Mouse (Mus musculus) megakaryocyte, embryonic 14.5 days (primary cell): ENCODE results near the gene Ren1. TPM values are rescaled to one million over a fixed set of nuclear protein-coding genes. Genes with fewer than 3 reads are reported as not detected.

Experiments
- H3K27me3 ChIP-seq: replicated peaks from 2 replicates; pipeline ENCODE3; 2012; ENCODE audit warnings: inconsistent platforms
- H3K36me3 ChIP-seq: replicated peaks from 2 replicates; pipeline ENCODE3; 2012; ENCODE audit warnings: low read length, inconsistent platforms, mixed read lengths
- H3K4me1 ChIP-seq: 2 replicates; pipeline ENCODE4 v1.6.1; 2012; ENCODE audit warnings: inconsistent platforms
- H3K4me3 ChIP-seq: replicated peaks from 2 replicates; pipeline ENCODE3; 2012; ENCODE audit warnings: moderate library complexity, mild to moderate bottlenecking, inconsistent platforms
- H3K9me3 ChIP-seq: 2 replicates; pipeline ENCODE4 v1.6.1; 2012; ENCODE audit warnings: inconsistent platforms
- FLI1 ChIP-seq: IDR thresholded peaks from 2 replicates; pipeline ENCODE4 v1.6.1; 2012; ENCODE audit warnings: low read length, inconsistent platforms, mixed read lengths
- GATA1 ChIP-seq: IDR thresholded peaks from 3 replicates; pipeline ENCODE4 v1.6.1; 2012; ENCODE audit warnings: mixed read lengths, low read length, inconsistent platforms, borderline replicate concordance
- polyA plus RNA-seq: library from polyadenylated mRNA; stranded (reverse); fragments of >175 nt; gene quantifications from 2 replicates; pipeline ENCODE4 v1.2.3, GENCODE M21; 2012; ENCODE audit warnings: low replicate concordance; ENCODE audit not compliant: insufficient read depth

Gene Ren1
- polyA plus RNA-seq: not detected in 2 replicates

GRCm38 (mm10) chr1:133350210-133350609 is at the start of gene Ren1:
Ren1 (plus strand) TSS chr1:133350510.
- Histone ChIP-seq H3K4me1 (peaks cover 12% of the 10 kb centered on the region), H3K4me3 (no peak within 1 kb of the TSS), H3K9me3 (no peaks in the 10 kb centered on the region), H3K36me3 (no peaks in the 10 kb centered on the region), H3K27me3 (peaks cover 81% of the 10 kb centered on the region)
- TF ChIP-seq FLI1: no peak
- no peak for TF ChIP-seq GATA1

GRCm38 (mm10) chr1:133302540-133302939 is 47.8 kb upstream of the Ren1 start:
- Histone ChIP-seq H3K36me3 (no peaks in the 10 kb centered on the region), H3K27me3 (peaks cover 63% of the 10 kb centered on the region), H3K4me3 (no peak overlapping the region), H3K9me3 (no peaks in the 10 kb centered on the region), H3K4me1 (peaks cover 14% of the 10 kb centered on the region)
- TF ChIP-seq GATA1: no peak
- TF ChIP-seq FLI1: no peak

GRCm38 (mm10) chr1:133306842-133307241 is 43.5 kb upstream of the Ren1 start:
- no peak for TF ChIP-seq GATA1
- TF ChIP-seq FLI1: no peak
- H3K4me3 ChIP-seq: no peak overlapping the region
- peaks cover 15% of the 10 kb centered on the region for H3K4me1 ChIP-seq
- H3K36me3 ChIP-seq: no peaks in the 10 kb centered on the region
- H3K27me3 ChIP-seq: peaks cover 42% of the 10 kb centered on the region
- no peaks in the 10 kb centered on the region for H3K9me3 ChIP-seq

- Histone ChIP-seq H3K27me3 (peaks cover 42% of the 10 kb centered on the region), H3K4me3 (no peak overlapping the region), H3K4me1 (peaks cover 19% of the 10 kb centered on the region), H3K9me3 (no peaks in the 10 kb centered on the region), H3K36me3 (no peaks in the 10 kb centered on the region)
- TF ChIP-seq GATA1: no peak
- TF ChIP-seq FLI1: no peak
Observed at GRCm38 (mm10) chr1:133307318-133307717, 43.0 kb upstream of the Ren1 start.

- TF ChIP-seq GATA1 (no peak), FLI1 (no peak)
- peaks cover 40% of the 10 kb centered on the region for H3K27me3 ChIP-seq
- no peaks in the 10 kb centered on the region for H3K9me3 ChIP-seq
- no peak within 1 kb of the TSS for H3K4me3 ChIP-seq
- H3K36me3 ChIP-seq: no peaks in the 10 kb centered on the region
- H3K4me1 ChIP-seq: peaks cover 19% of the 10 kb centered on the region
Observed at GRCm38 (mm10) chr1:133309652-133310267, 40.5 kb upstream of the Ren1 start, which contains the start of gene Golt1a. Golt1a (plus strand) TSS chr1:133309800.

GRCm38 (mm10) chr1:133311240-133311639 is 39.1 kb upstream of the Ren1 start:
- peaks cover 39% of the 10 kb centered on the region for H3K27me3 ChIP-seq
- H3K4me1 ChIP-seq: peaks cover 19% of the 10 kb centered on the region
- H3K9me3 ChIP-seq: no peaks in the 10 kb centered on the region
- H3K4me3 ChIP-seq: no peak overlapping the region
- no peak for TF ChIP-seq FLI1
- no peak for TF ChIP-seq GATA1
- H3K36me3 ChIP-seq: no peaks in the 10 kb centered on the region

GRCm38 (mm10) chr1:133311946-133312345 is 38.4 kb upstream of the Ren1 start:
- Histone ChIP-seq H3K4me1 (peaks cover 17% of the 10 kb centered on the region), H3K36me3 (no peaks in the 10 kb centered on the region), H3K4me3 (peak overlapping the region; percentile 0), H3K27me3 (peaks cover 39% of the 10 kb centered on the region), H3K9me3 (no peaks in the 10 kb centered on the region)
- TF ChIP-seq FLI1 (no peak), GATA1 (no peak)

- H3K27me3 ChIP-seq: peaks cover 39% of the 10 kb centered on the region
Observed at GRCm38 (mm10) chr1:133314364-133314763, 35.9 kb upstream of the Ren1 start.

GRCm38 (mm10) chr1:133315775-133316174 is 34.5 kb upstream of the Ren1 start:
- H3K27me3 ChIP-seq: peaks cover 30% of the 10 kb centered on the region
- no peak for TF ChIP-seq GATA1
- TF ChIP-seq FLI1: no peak
- no peak overlapping the region for H3K4me3 ChIP-seq
- H3K4me1 ChIP-seq: peaks cover 11% of the 10 kb centered on the region
- H3K36me3 ChIP-seq: no peaks in the 10 kb centered on the region
- peaks cover 21% of the 10 kb centered on the region for H3K9me3 ChIP-seq

More at GRCm38 (mm10) chr1:133314364-133314763, 35.9 kb upstream of the Ren1 start:
- H3K4me1 ChIP-seq: peaks cover 16% of the 10 kb centered on the region
- no peak overlapping the region for H3K4me3 ChIP-seq
- peaks cover 13% of the 10 kb centered on the region for H3K9me3 ChIP-seq
- no peak for TF ChIP-seq FLI1
- TF ChIP-seq GATA1: no peak
- H3K36me3 ChIP-seq: no peaks in the 10 kb centered on the region

GRCm38 (mm10) chr1:133316577-133316976 is 33.7 kb upstream of the Ren1 start:
- peaks cover 6% of the 10 kb centered on the region for H3K4me1 ChIP-seq
- H3K27me3 ChIP-seq: peaks cover 26% of the 10 kb centered on the region

More at GRCm38 (mm10) chr1:133316577-133316976, 33.7 kb upstream of the Ren1 start:
- Histone ChIP-seq H3K36me3 (no peaks in the 10 kb centered on the region), H3K4me3 (no peak overlapping the region), H3K9me3 (peaks cover 21% of the 10 kb centered on the region)
- no peak for TF ChIP-seq GATA1
- TF ChIP-seq FLI1: no peak
